Mouse (Mus musculus): ENCODE data around the gene Srp68. TPM values are rescaled to one million over a fixed set of nuclear protein-coding genes. Genes with fewer than 3 reads are reported as not detected.

Gene Srp68
- 60.8 TPM for polyA plus RNA-seq (2017; shearing (Covaris generic))

DNA sequence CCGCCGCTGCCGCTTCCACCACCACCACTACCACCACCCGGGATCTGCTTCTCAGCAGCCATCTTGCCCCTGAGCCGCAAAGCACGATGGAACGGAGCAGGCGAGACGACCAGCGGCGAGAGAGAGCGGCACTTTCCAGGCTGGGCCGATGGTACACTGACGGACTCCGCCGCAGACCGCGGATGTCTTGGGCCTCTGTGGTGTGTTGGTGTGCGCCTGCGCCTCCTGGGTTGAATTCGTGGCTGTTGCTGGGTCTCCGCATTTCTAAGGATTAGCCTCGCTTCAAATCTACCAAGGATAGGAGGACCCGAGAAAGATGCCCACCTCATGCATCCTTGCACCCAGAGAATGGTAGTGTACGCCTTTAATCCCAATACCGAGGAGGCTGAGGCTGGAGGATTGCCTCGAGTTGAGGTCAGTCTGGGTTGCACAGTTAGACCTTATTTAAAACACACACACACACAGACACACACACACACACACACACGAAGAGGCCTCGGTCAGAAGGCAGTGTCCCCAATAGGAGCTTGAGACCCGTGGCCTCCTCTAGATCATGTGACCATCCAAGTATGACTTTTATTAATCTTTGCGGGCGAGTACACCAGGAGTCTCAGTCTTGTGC is at the start of gene Srp68:
Gene Srp68, minus strand, starts transcription at position 173 of the 622 bp plus-strand sequence.

DNA sequence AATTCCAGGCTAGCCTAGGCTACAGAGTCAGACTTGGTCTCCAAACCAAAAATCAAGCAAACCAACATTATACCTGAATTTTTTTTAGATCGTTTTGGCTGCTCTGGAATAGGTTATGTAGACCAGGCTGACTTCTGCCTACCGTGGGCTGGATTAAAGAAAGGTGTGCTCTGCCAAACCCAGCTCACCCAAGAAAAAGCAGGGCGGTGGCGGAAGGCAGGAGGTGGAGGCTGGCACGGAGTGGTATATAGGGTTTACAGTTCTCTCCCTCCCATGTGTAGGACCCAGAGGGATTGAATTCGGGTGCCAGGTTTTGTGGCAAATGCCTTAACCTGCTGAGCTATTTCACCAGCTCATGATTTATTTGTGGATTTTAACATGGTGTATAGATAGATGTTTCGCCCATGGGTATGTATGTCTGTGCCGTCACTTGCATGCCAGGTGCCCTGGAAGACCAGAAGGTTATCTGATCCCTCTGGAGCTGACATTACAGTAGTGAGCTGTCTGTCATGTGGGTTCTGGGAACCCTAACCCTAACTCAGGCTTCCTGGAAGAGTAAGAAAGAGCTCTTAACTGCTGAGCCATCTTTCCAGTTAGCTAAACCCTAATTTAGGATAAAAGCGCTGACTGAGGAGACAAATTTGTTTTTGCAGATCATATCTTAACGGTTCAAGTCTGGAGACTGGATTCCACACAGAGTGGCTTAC is 33.2 kb upstream of the Srp68 start, which contains the start of gene Exoc7:
Gene Exoc7, minus strand, starts transcription at position 215 of the 707 bp plus-strand sequence.

DNA sequence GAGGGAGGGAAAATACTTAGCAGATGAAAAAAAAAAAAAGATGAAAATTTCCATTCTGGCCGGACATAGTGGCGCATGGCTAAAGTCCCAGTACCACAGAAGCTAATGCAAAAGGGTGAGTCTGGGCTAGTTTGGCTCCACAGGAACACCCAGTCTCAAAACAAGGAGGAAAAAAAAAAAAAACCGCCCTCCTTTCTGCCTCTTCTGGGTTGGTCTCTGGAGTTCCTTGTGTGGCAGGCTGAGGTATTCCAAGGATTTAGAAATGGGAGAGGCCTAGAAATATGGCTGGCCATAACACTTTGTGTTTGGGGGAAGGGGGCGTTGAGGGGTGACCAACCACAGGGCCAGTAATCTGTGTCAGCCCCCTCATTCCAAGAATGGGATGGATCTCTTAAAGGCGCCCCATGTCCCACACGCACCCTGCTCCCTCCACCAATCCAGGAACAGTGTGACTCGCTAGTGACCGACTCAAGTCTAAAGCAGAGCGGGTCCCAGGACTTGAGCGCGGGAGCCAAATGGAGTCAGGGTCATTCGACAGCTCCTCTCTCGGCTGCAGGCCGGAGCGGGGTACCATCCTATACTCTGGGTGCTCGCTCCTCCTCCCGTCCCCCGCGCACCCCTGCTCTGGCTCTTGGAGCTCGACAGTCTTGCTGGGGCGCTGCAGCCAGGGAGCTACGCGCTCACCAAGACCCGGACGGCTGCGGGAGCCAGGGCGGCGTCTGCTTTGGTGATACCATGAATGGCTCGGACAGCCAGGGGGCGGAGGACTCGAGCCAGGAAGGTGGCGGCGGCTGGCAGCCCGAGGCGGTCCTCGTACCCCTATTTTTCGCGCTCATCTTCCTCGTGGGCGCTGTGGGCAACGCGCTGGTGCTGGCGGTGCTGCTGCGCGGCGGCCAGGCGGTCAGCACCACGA is 7.0 kb upstream of the Srp68 start, which contains the start of gene Galr2:
Gene Galr2, plus strand, starts transcription at position 189 of the 913 bp plus-strand sequence.

DNA sequence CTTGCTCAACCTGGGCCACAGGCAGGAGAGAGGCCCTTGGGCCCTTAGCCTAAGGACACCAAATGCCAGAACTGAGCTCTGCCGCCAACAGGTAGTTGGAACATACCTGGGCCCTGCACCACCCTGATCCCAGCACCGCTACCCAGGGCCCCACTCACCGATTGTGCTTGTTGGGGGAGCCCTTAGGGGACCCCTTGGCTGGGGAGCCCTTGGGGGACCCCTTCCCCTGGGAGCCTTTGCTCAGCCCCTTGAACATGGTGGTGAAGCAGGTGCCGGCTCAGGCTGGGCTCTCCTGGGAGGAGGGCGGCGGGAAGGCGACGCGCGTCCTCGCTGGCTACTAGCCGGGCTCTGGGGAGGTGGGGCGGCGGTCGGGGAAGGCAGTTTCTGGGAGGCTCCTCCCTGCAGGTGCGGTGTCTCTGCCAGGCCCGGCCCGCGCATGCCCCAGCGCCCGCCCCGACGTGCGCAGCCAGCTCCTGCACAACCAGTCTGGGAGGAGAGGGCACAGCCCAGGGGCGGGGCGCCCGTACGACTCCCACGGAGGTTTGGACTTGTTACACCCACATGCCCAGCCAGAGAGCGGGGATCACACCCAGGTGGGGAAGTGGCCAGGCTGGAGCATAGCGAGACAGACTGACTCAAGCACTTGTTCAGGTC is 36.1 kb downstream of the Srp68 start, which contains the start of gene Evpl:
Gene Evpl, minus strand, starts transcription at position 336 of the 654 bp plus-strand sequence.

DNA sequence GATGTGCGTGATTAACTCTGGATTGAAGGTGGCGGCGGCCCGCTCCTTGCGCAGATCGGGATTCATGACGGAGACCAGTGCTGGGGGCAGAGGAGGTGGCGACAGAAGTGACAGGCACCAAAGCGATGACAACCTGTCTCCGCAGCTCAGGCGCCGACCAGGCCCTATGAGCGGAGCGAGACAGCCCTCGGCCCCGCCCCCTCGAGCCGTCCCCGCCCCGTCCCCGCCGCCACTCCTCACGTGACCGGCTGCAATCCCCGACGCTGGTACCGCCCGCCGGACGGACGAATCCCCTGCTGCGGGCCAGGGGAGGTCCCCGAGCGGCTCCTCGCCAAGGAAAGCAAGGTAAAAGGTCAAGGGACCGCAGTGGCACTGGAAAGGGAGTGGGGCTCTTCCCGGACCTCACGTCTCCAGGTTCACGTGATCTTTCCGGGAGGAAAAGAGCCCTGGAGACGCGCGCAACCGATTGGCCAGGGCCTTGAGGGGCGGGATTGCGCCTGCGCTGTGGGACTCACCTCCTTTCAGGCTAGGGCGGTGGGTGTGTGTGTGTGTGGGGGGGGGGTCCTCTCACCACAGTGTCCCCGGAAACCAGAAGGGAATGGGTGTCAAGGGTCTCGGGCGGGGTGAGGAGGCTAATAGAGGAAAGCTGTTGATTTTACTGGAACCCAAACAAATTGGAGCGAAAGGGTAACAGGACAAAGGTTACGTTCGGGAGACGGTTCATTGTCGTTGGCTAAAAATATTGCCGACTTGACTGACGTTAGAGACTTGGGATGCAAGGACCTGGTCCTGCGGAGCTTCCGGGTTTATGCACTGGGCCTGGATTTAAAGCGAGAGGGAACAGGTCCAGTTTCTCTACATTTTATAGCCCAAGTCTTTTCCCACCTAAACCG is 75.1 kb downstream of the Srp68 start, which contains the start of the genes Ten1 and Acox1:
Gene Ten1, plus strand, starts transcription at position 217 of the 893 bp plus-strand sequence.
Gene Acox1, minus strand, starts transcription at position 407 of the 893 bp plus-strand sequence.

Other genes starting within 250 kb of the Srp68 start
- gene H3f3b, start 246.3 kb downstream of the Srp68 start, polyA plus RNA-seq (2017; shearing (Covaris generic)) = 2,052 TPM
- 35.8 TPM for gene Unk, start 243.9 kb downstream of the Srp68 start, polyA plus RNA-seq (2017; shearing (Covaris generic))
- 80.3 TPM for gene Unc13d, start 196.3 kb downstream of the Srp68 start, polyA plus RNA-seq (2017; shearing (Covaris generic))
- gene Wbp2, start 187.2 kb downstream of the Srp68 start, polyA plus RNA-seq (2017; shearing (Covaris generic)) = 312 TPM
- gene Trim47, start 147.0 kb downstream of the Srp68 start, polyA plus RNA-seq (2017; shearing (Covaris generic)) = 0.50 TPM
- gene Trim65, start 143.1 kb downstream of the Srp68 start, polyA plus RNA-seq (2017; shearing (Covaris generic)) = 12.1 TPM
- 73.9 TPM for gene Mrpl38, start 135.3 kb downstream of the Srp68 start, polyA plus RNA-seq (2017; shearing (Covaris generic))
- 6.1 TPM for gene Fbf1, start 106.1 kb downstream of the Srp68 start, polyA plus RNA-seq (2017; shearing (Covaris generic))
- 27.9 TPM for gene Ten1, start 75.4 kb downstream of the Srp68 start, polyA plus RNA-seq (2017; shearing (Covaris generic))
- gene Acox1, start 75.2 kb downstream of the Srp68 start, polyA plus RNA-seq (2017; shearing (Covaris generic)) = 20.6 TPM
- 0.10 TPM for gene Evpl, start 36.1 kb downstream of the Srp68 start, polyA plus RNA-seq (2017; shearing (Covaris generic))
- gene Galr2, start 6.7 kb upstream of the Srp68 start, polyA plus RNA-seq (2017; shearing (Covaris generic)) = not detected
- gene Exoc7, start 33.0 kb upstream of the Srp68 start, polyA plus RNA-seq (2017; shearing (Covaris generic)) = 46.4 TPM
- gene Foxj1, start 61.2 kb upstream of the Srp68 start, polyA plus RNA-seq (2017; shearing (Covaris generic)) = 0.24 TPM
- gene Rnf157, start 138.8 kb upstream of the Srp68 start, polyA plus RNA-seq (2017; shearing (Covaris generic)) = 98.2 TPM
- gene Ubald2, start 159.9 kb upstream of the Srp68 start, polyA plus RNA-seq (2017; shearing (Covaris generic)) = 963 TPM
- gene Qrich2, start 192.0 kb upstream of the Srp68 start, polyA plus RNA-seq (2017; shearing (Covaris generic)) = not detected
- gene Prpsap1, start 220.0 kb upstream of the Srp68 start, polyA plus RNA-seq (2017; shearing (Covaris generic)) = 118 TPM

Data from effector memory CD4-positive, alpha-beta T cell, adult 5 months (primary cell).